Mouse (Mus musculus) intestine, embryonic 14.5 days (tissue): ENCODE results near the gene Lins1. TPM values are rescaled to one million over a fixed set of nuclear protein-coding genes. Genes with fewer than 3 reads are reported as not detected.

Experiments
- ATAC-seq: fragments of 200-750 bp; cut with Nextera tagmentation; replicated peaks from 2 replicates; pipeline ENCODE4 v1.8.0; 2017; ENCODE audit warnings: low read depth, moderate number of reproducible peaks, moderate TSS enrichment, moderate library complexity; ENCODE audit not compliant: low FRiP score, low TSS enrichment
- DNase-seq: peaks from one replicate; pipeline ENCODE4 v3.0.0-alpha.2; 2018; ENCODE audit warnings: low spot score
- H3K27ac ChIP-seq: fragments of 300-500 bp; sonication (generic); 2 replicates; pipeline ENCODE4 v1.5.1; 2014; ENCODE audit warnings: low read depth, mild to moderate bottlenecking, control low read depth
- H3K27me3 ChIP-seq: fragments of 300-500 bp; sonication (generic); replicated peaks from 2 replicates; pipeline ENCODE4 v1.6.1; 2014; ENCODE audit warnings: low read length, control low read depth; ENCODE audit not compliant: control insufficient read depth, insufficient read depth
- H3K36me3 ChIP-seq: fragments of 300-500 bp; sonication (generic); 2 replicates; pipeline ENCODE4 v1.6.1; 2014; ENCODE audit warnings: low read length, control low read depth; ENCODE audit not compliant: control insufficient read depth, insufficient read depth
- H3K4me1 ChIP-seq: fragments of 300-500 bp; sonication (generic); replicated peaks from 2 replicates; pipeline ENCODE4 v1.6.1; 2014; ENCODE audit warnings: low read length, control low read depth, mixed read lengths; ENCODE audit not compliant: control insufficient read depth, insufficient read depth
- H3K4me2 ChIP-seq: fragments of 300-500 bp; sonication (generic); 2 replicates; pipeline ENCODE4 v1.6.1; 2014; ENCODE audit warnings: low read length
- H3K4me3 ChIP-seq: fragments of 300-500 bp; sonication (generic); 2 replicates; pipeline ENCODE4 v1.5.1; 2014; ENCODE audit warnings: low read depth, low read length, control low read depth, mixed read lengths
- H3K9ac ChIP-seq: fragments of 300-500 bp; sonication (generic); 2 replicates; pipeline ENCODE4 v1.6.1; 2014; ENCODE audit warnings: mild to moderate bottlenecking, low read length
- H3K9me3 ChIP-seq: fragments of 300-500 bp; sonication (generic); 2 replicates; pipeline ENCODE4 v1.6.1; 2016; ENCODE audit warnings: low read length, control low read depth; ENCODE audit not compliant: control insufficient read depth
- WGBS: fragments of 180-500 bp; shearing (Covaris S2); extraction: QIAGEN DNeasy Blood & Tissue Kit; methylation state at CpG from one replicate; pipeline ENCODE4 v1.1.7; 2014; 5-methylcytosine and 5-hydroxymethylcytosine counted together
- polyA plus RNA-seq: library from polyadenylated mRNA; unstranded; fragments of >200 nt; fragmentation: Nextera tagmentation; extraction: Ambion mirVana; gene quantifications from 2 replicates; pipeline ENCODE4 v1.2.1, GENCODE M21; 2014

Lins1 gene
- polyA plus RNA-seq, 1 experiment from 2014 or later, result 19.3 TPM

DNA sequence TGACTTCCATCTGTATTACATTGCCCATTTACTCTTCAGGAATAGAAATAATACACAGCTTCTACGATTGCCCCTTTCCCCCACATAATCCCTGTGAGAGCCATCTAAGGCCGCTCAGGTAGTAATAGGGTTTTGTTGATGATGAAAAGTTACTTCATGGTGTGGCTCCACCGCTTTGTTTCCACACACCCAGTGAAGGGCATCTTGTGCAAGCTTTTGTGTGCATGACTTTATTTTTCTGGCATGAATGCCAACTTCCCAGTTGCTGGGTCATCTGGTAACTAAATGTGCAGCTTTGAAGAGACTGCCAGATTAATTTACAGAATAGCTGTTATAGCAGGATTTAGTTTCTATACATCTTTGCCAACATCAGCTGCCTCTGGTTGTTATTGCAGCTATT is 14.9 kb downstream of the Lins1 start:
- Histone ChIP-seq H3K27ac (no peak overlapping the region), H3K9ac (no peak overlapping the region), H3K27me3 (no peaks in the 10 kb centered on the region), H3K4me2 (no peak overlapping the region), H3K4me1 (no peaks in the 10 kb centered on the region), H3K4me3 (no peak overlapping the region), H3K9me3 (no peaks in the 10 kb centered on the region), H3K36me3 (peaks cover 23% of the 10 kb centered on the region)
- WGBS, result 93% methylated on average over 3 of the region's 3 CpGs
- DNase-seq (no peak), ATAC-seq (no peak)

DNA sequence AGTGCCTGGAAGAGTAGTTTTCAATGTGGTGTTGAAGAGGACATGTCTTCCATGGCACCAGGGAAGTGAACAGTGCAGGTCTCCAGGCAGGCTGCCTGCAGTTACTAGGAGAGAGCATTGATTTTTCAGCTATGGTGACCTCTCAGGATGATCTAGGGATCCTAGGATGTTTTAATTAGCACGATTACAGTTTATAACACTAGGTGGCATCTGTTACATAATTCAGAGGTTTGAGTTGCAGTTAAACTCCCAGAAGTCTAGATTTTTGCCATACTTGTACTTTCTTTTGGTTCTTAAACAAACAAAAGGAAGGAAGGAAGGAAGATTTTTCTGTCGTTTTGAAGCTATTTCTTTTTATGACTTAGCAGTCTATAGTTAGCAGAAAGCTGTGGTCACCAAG is 21.5 kb downstream of the Lins1 start:
- H3K4me1 ChIP-seq, result no peaks in the 10 kb centered on the region; the same call in 1 of the 2 replicates
- H3K27me3 ChIP-seq, result no peaks in the 10 kb centered on the region
- no peak overlapping the region for H3K4me2 ChIP-seq
- no peak overlapping the region for H3K27ac ChIP-seq
- 46% methylated on average over 2 of the region's 2 CpGs for WGBS
- H3K9ac ChIP-seq, result no peak overlapping the region
- H3K36me3 ChIP-seq, result peaks cover 50% of the 10 kb centered on the region
- H3K4me3 ChIP-seq, result no peak overlapping the region
- ATAC-seq, result no peak
- H3K9me3 ChIP-seq, result no peaks in the 10 kb centered on the region
- no peak for DNase-seq

DNA sequence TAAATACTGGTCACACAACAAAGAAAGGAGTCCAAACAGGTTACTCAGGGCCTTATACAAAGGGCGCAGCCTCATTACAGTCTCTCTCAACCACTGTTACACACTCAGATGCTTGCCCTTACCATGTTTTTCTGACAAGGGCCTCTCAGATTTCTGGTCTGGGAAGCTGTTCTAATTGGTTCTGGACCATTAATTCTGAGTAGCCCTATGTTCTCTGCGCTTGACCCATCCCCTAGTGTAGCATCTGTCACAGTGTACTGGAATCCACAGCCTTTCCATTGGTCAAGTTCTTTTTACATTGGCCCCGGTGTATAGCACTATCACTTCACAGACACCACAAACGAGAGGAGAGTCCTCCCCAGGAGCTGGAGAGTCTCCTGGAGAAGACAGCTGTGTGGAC is 34.8 kb downstream of the Lins1 start:
- no peak overlapping the region for H3K27ac ChIP-seq
- WGBS, result 85% methylated on average over 4 of the region's 4 CpGs
- no peak overlapping the region for H3K9ac ChIP-seq
- H3K27me3 ChIP-seq, result no peaks in the 10 kb centered on the region
- H3K36me3 ChIP-seq, result peaks cover 6% of the 10 kb centered on the region; the same call in 1 of the 2 replicates
- DNase-seq, result no peak
- H3K4me1 ChIP-seq, result no peaks in the 10 kb centered on the region
- no peak overlapping the region for H3K4me2 ChIP-seq
- no peak for ATAC-seq
- no peaks in the 10 kb centered on the region for H3K9me3 ChIP-seq
- no peak overlapping the region for H3K4me3 ChIP-seq

DNA sequence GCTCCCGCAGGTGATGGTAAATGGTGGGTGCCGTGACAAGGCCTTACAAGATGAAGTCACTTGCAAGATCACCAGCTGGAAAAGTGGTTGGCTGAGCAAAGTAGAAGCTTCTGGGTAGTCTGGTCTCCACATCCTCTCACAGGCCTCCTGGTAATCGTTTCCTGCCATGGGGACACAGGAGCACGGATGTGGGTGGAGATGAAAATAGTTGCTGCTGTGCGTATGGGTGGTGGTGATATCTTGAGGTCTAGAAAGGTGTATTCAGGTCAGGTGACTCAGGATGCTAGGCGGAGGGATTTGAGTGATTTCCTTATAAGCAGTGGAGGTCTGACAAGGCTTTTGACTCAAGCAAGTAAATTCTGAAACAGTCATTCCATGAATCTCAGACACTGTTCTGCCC is 35.3 kb downstream of the Lins1 start:
- no peak overlapping the region for H3K4me3 ChIP-seq
- 82% methylated on average over 6 of the region's 6 CpGs for WGBS
- H3K9me3 ChIP-seq, result no peaks in the 10 kb centered on the region
- H3K9ac ChIP-seq, result no peak overlapping the region
- ATAC-seq, result no peak
- no peak overlapping the region for H3K4me2 ChIP-seq
- no peak overlapping the region for H3K27ac ChIP-seq
- no peak for DNase-seq
- H3K27me3 ChIP-seq, result no peaks in the 10 kb centered on the region
- H3K36me3 ChIP-seq, result peaks cover 6% of the 10 kb centered on the region; the same call in 1 of the 2 replicates
- no peaks in the 10 kb centered on the region for H3K4me1 ChIP-seq

DNA sequence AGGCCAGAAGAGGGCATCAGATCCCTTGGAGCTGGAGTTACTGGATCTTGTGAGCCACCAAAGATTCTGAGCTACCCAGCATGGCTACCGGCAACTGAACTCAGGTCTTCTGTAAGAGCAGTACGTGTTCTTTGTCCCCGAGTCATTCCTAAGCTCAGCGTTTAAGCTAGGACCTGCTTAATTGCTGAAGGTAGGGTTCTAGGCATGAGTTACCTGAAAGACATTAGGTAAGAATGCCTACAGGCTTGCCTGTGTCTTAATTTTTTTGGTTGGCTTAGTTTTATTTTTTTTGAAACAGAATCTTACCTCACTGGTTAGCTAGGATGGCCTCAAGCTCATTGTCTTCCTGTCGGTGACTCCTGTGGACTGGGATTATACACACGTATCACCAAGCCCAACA is 38.4 kb downstream of the Lins1 start:
- H3K4me2 ChIP-seq, result no peak overlapping the region
- H3K27me3 ChIP-seq, result no peaks in the 10 kb centered on the region
- DNase-seq (no peak), ATAC-seq (no peak)
- H3K9ac ChIP-seq, result no peak overlapping the region
- H3K4me1 ChIP-seq, result no peaks in the 10 kb centered on the region
- no peaks in the 10 kb centered on the region for H3K9me3 ChIP-seq
- H3K27ac ChIP-seq, result no peak overlapping the region
- 92% methylated on average over 6 of the region's 6 CpGs for WGBS
- H3K36me3 ChIP-seq, result no peaks in the 10 kb centered on the region
- no peak overlapping the region for H3K4me3 ChIP-seq

DNA sequence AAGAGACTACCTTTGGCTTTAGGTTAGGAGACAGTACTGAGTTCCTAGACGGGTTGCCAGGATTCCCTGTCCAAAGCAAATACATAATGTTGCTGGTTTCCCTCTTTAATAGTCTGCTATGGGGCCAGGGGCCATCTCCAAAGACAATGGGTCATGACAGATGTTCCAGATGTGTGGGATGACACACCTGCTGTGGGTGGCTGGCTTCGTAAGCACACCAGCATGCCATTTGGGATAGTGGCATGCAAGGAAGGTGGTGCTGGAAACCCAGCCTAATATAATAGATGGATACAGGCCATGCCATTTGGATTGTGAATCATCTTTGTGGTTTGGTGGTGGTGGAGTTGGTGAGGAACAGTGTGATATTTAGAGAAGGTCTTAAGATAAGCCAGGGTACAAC is 39.5 kb downstream of the Lins1 start:
- Histone ChIP-seq H3K27me3 (no peaks in the 10 kb centered on the region), H3K4me3 (no peak overlapping the region), H3K4me1 (no peaks in the 10 kb centered on the region), H3K9ac (no peak overlapping the region), H3K4me2 (no peak overlapping the region), H3K36me3 (no peaks in the 10 kb centered on the region), H3K9me3 (no peaks in the 10 kb centered on the region), H3K27ac (no peak overlapping the region)
- WGBS, result 87% methylated on average over 2 of the region's 2 CpGs
- DNase-seq (no peak), ATAC-seq (no peak)

DNA sequence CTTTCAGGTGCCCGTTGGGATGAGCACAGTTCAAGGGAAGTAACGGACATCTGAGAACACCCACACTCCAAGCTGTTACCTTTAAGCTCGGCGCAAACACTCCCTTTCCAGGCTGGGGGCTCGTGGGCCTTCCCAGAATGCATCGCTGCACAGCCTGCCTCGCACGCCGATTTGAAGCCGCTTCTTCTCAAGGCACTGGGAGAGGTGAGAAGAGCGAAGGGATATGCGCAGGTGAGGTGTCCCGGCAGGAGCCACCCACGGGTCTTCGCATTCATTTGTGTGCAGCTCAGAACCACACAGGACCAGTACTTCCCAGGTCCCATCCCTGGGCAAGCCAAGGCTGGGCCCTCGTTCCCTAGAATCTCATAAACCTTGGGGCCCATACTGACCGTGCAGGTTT is 43.7 kb downstream of the Lins1 start:
- Histone ChIP-seq H3K27me3 (no peaks in the 10 kb centered on the region), H3K9ac (no peak overlapping the region), H3K36me3 (no peaks in the 10 kb centered on the region), H3K27ac (no peak overlapping the region), H3K9me3 (no peaks in the 10 kb centered on the region), H3K4me3 (no peak overlapping the region), H3K4me1 (no peaks in the 10 kb centered on the region), H3K4me2 (no peak overlapping the region)
- ATAC-seq, result no peak
- DNase-seq, result no peak
- WGBS, result 95% methylated on average over 17 of the region's 17 CpGs

DNA sequence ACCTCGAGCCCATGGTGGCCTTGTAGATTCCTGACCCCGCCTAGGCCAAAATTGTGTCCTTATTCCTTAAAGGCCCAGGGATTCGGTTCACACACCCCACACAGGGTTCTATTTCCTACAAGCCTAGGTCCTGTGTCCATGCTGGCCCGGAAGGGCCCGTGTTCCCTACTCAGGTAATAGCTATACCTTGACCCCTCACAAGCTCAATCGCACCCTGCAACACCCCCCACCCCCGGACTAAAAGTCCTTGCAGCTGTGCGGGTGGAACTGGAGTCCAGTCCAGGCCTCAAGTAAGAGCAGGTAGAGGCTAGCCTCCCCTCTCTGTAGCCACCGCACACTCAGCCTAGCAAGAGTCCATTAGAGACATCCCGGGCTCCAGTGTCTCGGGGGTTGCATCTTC is 44.2 kb downstream of the Lins1 start:
- 95% methylated on average over 11 of the region's 11 CpGs for WGBS
- H3K27me3 ChIP-seq, result no peaks in the 10 kb centered on the region
- no peak overlapping the region for H3K9ac ChIP-seq
- ATAC-seq (no peak), DNase-seq (no peak)
- no peak overlapping the region for H3K4me2 ChIP-seq
- H3K4me1 ChIP-seq, result no peaks in the 10 kb centered on the region
- H3K36me3 ChIP-seq, result no peaks in the 10 kb centered on the region
- H3K9me3 ChIP-seq, result no peaks in the 10 kb centered on the region
- H3K4me3 ChIP-seq, result no peak overlapping the region
- no peak overlapping the region for H3K27ac ChIP-seq

DNA sequence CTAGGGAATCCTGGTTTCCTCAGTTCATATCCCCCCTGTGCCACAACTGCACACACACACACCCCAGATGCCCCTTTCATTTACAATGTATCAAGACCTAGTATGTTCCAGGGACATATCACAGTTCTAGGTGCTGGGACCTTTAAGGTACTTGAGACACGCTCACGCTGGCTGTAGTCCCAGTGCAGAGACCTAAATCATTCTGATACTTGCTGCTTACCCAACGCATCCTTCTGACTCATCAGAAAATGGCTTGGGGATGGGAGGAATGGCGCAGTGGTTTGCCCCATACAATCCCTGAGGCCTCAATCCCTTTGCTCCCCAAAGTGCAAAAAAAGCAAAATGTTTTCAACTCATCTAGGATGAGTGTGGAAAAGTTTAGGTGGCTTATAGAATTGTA is 44.8 kb downstream of the Lins1 start:
- Histone ChIP-seq H3K27ac (no peak overlapping the region), H3K36me3 (no peaks in the 10 kb centered on the region), H3K9ac (no peak overlapping the region), H3K27me3 (no peaks in the 10 kb centered on the region), H3K9me3 (no peaks in the 10 kb centered on the region), H3K4me1 (no peaks in the 10 kb centered on the region), H3K4me3 (no peak overlapping the region), H3K4me2 (no peak overlapping the region)
- ATAC-seq, result no peak
- 93% methylated on average over 4 of the region's 4 CpGs for whole genome bisulfite sequencing
- no peak for DNase-seq
